Mouse (Mus musculus) lung, postnatal 0 days (tissue): ENCODE measurements around the gene Itpr2. TPM values are rescaled to one million over a fixed set of nuclear protein-coding genes. Genes with fewer than 3 reads are reported as not detected.

Experiments used
- ATAC-seq: fragments of 200-750 bp; cut with Nextera tagmentation; 2 replicates; pipeline ENCODE4 v1.8.0; 2017; ENCODE audit warnings: moderate library complexity
- DNase-seq: peaks from one replicate; pipeline ENCODE4 v3.0.0-alpha.2; 2016; ENCODE audit warnings: low spot score
- H3K27ac ChIP-seq: fragments of 300-500 bp; sonication (generic); 2 replicates; pipeline ENCODE4 v1.5.1; 2014; ENCODE audit warnings: antibody characterized with exemption, mild to moderate bottlenecking, low read length, mixed read lengths
- H3K27me3 ChIP-seq: fragments of 300-500 bp; sonication (generic); replicated peaks from 2 replicates; pipeline ENCODE4 v1.6.1; 2014; ENCODE audit warnings: low read length, mixed read lengths; ENCODE audit not compliant: insufficient read depth
- H3K36me3 ChIP-seq: fragments of 300-500 bp; sonication (generic); 2 replicates; pipeline ENCODE4 v1.6.1; 2014; ENCODE audit warnings: low read length, mixed read lengths; ENCODE audit not compliant: insufficient read depth
- H3K4me1 ChIP-seq: fragments of 300-500 bp; sonication (generic); 2 replicates; pipeline ENCODE4 v1.6.1; 2014; ENCODE audit warnings: antibody characterized with exemption, low read depth, low read length, mixed read lengths; ENCODE audit not compliant: insufficient read depth
- H3K4me2 ChIP-seq: fragments of 300-500 bp; sonication (generic); replicated peaks from 2 replicates; pipeline ENCODE4 v1.6.1; 2014; ENCODE audit warnings: low read depth, mild to moderate bottlenecking, low read length, moderate library complexity, mixed read lengths
- H3K4me3 ChIP-seq: fragments of 300-500 bp; sonication (generic); 2 replicates; pipeline ENCODE4 v1.5.1; 2014; ENCODE audit warnings: low read depth, low read length
- H3K9ac ChIP-seq: fragments of 300-500 bp; sonication (generic); replicated peaks from 2 replicates; pipeline ENCODE4 v1.6.1; 2014; ENCODE audit warnings: low read depth, mild to moderate bottlenecking
- H3K9me3 ChIP-seq: fragments of 300-500 bp; sonication (generic); 2 replicates; pipeline ENCODE4 v1.6.1; 2016; ENCODE audit warnings: low read length, mixed read lengths
- CTCF ChIP-seq: IDR thresholded peaks from 2 replicates; pipeline ENCODE4 v1.5.1; 2016; ENCODE audit warnings: antibody characterized with exemption, mild to moderate bottlenecking
- EP300 ChIP-seq: IDR thresholded peaks from 2 replicates; pipeline ENCODE4 v1.6.1; 2016; ENCODE audit warnings: antibody characterized with exemption, mild to moderate bottlenecking, control low read depth
- WGBS: fragments of 180-500 bp; shearing (Covaris S2); extraction: QIAGEN DNeasy Blood & Tissue Kit; methylation state at CpG from one replicate; pipeline ENCODE4 v1.1.7; 2014; 5-methylcytosine and 5-hydroxymethylcytosine counted together
- polyA plus RNA-seq: library from polyadenylated mRNA; unstranded; fragments of >200 nt; fragmentation: Nextera tagmentation; extraction: Ambion mirVana; gene quantifications from 2 replicates; pipeline ENCODE4 v1.2.1, GENCODE M21; 2015

The Itpr2 gene
- polyA plus RNA-seq, 1 experiment from 2014 or later: 15.7 TPM

GRCm38 (mm10) chr6:146436916-146437496 is 65.0 kb downstream of the Itpr2 start:
- Histone ChIP-seq H3K4me1 (0 out of 2 replicates have a peak, but pooled peaks cover 3% of the 10 kb centered on the region), H3K9ac (no peak overlapping the region), H3K9me3 (no peaks in the 10 kb centered on the region), H3K4me3 (no peak overlapping the region), H3K4me2 (no peak overlapping the region), H3K36me3 (no peaks in the 10 kb centered on the region), H3K27me3 (no peaks in the 10 kb centered on the region), H3K27ac (no peak overlapping the region)
- 54% methylated on average over 12 of the region's 12 CpGs for WGBS
- DNase-seq (no peak), ATAC-seq (no peak)
- no peak for TF ChIP-seq EP300
- no peak for TF ChIP-seq CTCF

DNA sequence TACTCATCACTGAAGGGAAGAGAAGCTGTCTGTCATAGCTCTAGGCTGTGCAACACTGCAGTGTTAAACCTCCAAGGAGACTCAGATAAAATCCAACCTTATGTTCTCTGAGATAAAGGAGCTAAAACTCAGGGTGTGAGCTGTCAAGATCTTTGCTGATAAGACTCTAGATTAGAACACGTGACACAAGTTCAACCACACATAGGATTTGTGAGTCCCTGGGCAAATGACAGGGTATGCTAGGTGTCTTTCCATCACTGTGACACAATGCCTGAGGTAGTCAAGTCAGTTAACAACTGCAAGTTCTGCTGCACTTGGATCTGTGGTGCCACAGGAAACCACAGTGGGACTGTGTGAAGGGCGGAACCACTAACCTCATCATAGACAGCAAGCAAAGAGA is 67.8 kb downstream of the Itpr2 start:
- DNase-seq (no peak), ATAC-seq (no peak)
- Histone ChIP-seq H3K27ac (no peak overlapping the region), H3K4me1 (0 out of 2 replicates have a peak, but pooled peaks cover 3% of the 10 kb centered on the region), H3K4me2 (no peak overlapping the region), H3K27me3 (no peaks in the 10 kb centered on the region), H3K4me3 (no peak overlapping the region), H3K36me3 (no peaks in the 10 kb centered on the region), H3K9ac (no peak overlapping the region), H3K9me3 (no peaks in the 10 kb centered on the region)
- TF ChIP-seq CTCF: no peak
- TF ChIP-seq EP300: no peak
- 82% methylated on average over 2 of the region's 2 CpGs for WGBS

DNA sequence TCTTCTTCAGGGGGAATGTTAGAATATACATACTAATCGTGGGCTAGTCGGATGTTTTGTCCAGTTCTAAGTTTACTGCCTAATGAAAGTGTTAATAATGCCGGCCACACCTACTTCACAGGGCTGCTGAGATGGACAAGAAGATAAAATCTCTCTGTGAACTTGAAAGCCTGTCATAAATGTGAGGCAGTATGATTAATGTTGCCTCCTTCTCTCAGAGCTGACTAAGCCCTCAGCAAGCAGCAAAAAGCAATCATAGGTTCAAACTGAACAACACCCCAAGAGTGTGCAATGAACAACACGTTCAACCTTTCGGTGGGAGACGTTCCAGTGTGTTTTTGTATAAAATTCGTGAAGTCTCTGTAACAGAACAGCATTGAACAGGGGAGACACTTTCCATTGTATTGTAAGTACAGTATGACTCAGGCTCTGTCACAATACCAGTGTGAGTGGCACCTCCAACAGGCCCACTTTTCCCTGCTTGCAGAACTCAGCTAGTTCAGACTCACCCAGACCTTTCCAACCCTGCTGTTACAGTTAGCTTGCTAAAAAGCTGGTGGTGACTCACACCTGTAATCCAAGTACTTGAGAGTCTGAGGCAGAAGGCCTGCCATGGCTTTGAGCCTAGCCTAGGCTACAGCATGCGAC is 69.7 kb downstream of the Itpr2 start:
- H3K27ac ChIP-seq: no peak overlapping the region
- 63% methylated on average over 8 of the region's 8 CpGs for WGBS

DNA sequence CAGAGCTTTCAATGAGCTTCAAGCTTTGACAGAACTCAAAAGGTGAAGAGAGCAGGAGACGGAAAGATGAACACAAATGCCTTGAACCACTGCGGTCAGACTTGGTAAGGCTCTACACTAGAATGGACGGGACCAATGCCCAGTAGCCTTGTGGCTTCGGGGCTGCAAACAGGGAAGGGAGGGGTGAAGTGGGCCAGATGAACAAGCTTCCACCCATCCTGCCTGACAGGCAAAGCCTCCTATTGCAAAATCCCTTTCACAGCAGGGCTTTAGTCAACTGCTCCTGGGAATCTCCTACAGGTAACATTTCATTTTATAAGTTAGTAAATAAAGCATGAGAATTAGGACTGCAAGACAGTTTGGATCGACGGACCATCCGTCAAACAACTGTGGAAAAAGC is 70.2 kb downstream of the Itpr2 start:
- ATAC-seq: no peak
- Histone ChIP-seq H3K4me3 (no peak overlapping the region), H3K27ac (no peak overlapping the region), H3K4me2 (no peak overlapping the region), H3K36me3 (no peaks in the 10 kb centered on the region), H3K27me3 (no peaks in the 10 kb centered on the region), H3K9me3 (no peaks in the 10 kb centered on the region), H3K9ac (no peak overlapping the region), H3K4me1 (0 out of 2 replicates have a peak, but pooled peaks cover 3% of the 10 kb centered on the region)
- TF ChIP-seq EP300 (no peak), CTCF (no peak)
- 74% methylated on average over 7 of the region's 7 CpGs for WGBS
- no peak for DNase-seq

More for the DNA sequence above, 69.7 kb downstream of the Itpr2 start:
- H3K9ac ChIP-seq: no peak overlapping the region
- H3K36me3 ChIP-seq: no peaks in the 10 kb centered on the region
- 0 out of 2 replicates have a peak, but pooled peaks cover 3% of the 10 kb centered on the region for H3K4me1 ChIP-seq
- no peak overlapping the region for H3K4me3 ChIP-seq
- no peaks in the 10 kb centered on the region for H3K27me3 ChIP-seq
- H3K9me3 ChIP-seq: no peaks in the 10 kb centered on the region
- no peak overlapping the region for H3K4me2 ChIP-seq
- peak; percentile 52; the same call in 1 of the 2 replicates for ATAC-seq
- TF ChIP-seq EP300: 0 out of 2 replicates have a peak, but pooled peaks have one; percentile 11
- TF ChIP-seq CTCF: no peak
- DNase-seq: peak; percentile 47

DNA sequence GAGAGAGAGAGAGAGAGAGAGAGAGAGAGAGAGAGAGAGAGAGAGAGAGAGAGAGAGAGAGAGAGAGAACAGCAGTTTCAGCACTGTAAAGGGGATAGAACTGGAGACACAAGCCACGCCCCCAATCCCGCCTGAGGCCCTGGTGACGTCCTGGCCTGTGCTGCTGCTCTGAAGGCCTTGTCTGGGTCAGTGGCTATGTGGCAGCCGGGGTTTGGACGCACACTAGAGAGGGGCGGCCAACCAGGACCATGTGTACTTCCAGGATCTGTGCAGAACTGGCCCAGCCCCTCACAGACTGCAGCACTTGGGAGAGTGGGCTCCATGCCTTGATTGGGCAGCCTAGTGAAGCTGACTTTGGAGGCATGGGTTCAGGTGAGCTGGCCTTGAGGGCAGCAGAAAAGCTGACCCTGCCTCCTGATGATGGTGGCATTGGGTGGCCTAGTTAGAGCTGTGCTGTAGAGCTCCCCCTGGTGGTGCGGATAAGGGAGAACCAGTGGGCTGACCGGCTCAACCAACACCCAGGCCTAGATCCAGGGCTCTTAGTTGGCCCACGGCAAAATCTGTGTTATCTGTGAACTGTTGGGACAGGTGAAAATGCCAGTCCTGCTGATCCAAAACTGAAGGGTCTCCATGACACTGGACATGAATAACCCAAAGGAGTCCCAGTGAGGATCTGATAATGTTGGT is 72.2 kb downstream of the Itpr2 start:
- Histone ChIP-seq H3K4me3 (no peak overlapping the region), H3K27ac (no peak overlapping the region), H3K4me1 (0 out of 2 replicates have a peak, but pooled peaks cover 3% of the 10 kb centered on the region), H3K27me3 (no peaks in the 10 kb centered on the region), H3K36me3 (no peaks in the 10 kb centered on the region), H3K4me2 (no peak overlapping the region), H3K9me3 (no peaks in the 10 kb centered on the region), H3K9ac (no peak overlapping the region)
- no peak for TF ChIP-seq EP300
- TF ChIP-seq CTCF: peak; percentile 76
- 61% methylated on average over 9 of the region's 9 CpGs for WGBS
- ATAC-seq (peak; percentile 55; the same call in 1 of the 2 replicates), DNase-seq (peak; percentile 29)

GRCm38 (mm10) chr6:146424778-146425177 is 77.2 kb downstream of the Itpr2 start:
- H3K27ac ChIP-seq: no peak overlapping the region
- 70% methylated on average over 3 of the region's 3 CpGs for WGBS

More at GRCm38 (mm10) chr6:146424778-146425177, 77.2 kb downstream of the Itpr2 start:
- H3K4me3 ChIP-seq: no peak overlapping the region
- ATAC-seq: no peak
- H3K9ac ChIP-seq: no peak overlapping the region
- H3K9me3 ChIP-seq: no peaks in the 10 kb centered on the region
- no peak for TF ChIP-seq CTCF
- TF ChIP-seq EP300: no peak
- no peak overlapping the region for H3K4me2 ChIP-seq
- DNase-seq: peak; percentile 29
- H3K4me1 ChIP-seq: no peaks in the 10 kb centered on the region
- H3K36me3 ChIP-seq: no peaks in the 10 kb centered on the region; the same call in 1 of the 2 replicates
- H3K27me3 ChIP-seq: no peaks in the 10 kb centered on the region
